Mouse (Mus musculus): ENCODE measurements around the gene Adgrf1.

GRCm38 (mm10) chr17:43251249-43252125 lies 18.6 kb upstream of the Adgrf1 start:
- TF ChIP-seq POLR2A (IDR thresholded peaks at IDR 0.05; ENCODE audit: control insufficient read depth, extremely low read depth, insufficient read depth, low read length, poor library complexity) (no peak), CTCF (IDR thresholded peaks at IDR 0.05; ENCODE audit: borderline replicate concordance, control insufficient read depth, extremely low read depth, insufficient read depth, low read length, poor library complexity) (no peak)
